Mouse (Mus musculus) T-helper 2 cell (primary cell): ENCODE data around the gene Gng7.

Experiments used
- in situ Hi-C: fragments of 300-600 bp; cut with MboI, MseI; formaldehyde crosslinking; loops from one replicate; pipeline ENCODE4 v1.15.1; 2025; ENCODE audit warnings: high pct_unique_total_duplicates

Gng7 gene

GRCm38 (mm10) chr10:80903282-80903681 is 111.5 kb downstream of the Gng7 start:
- in situ Hi-C loops: no loop called here

- in situ Hi-C loops: no loop called here
Observed at GRCm38 (mm10) chr10:80902273-80902940, 112.3 kb downstream of the Gng7 start.

GRCm38 (mm10) chr10:80901409-80902272 is 113.1 kb downstream of the Gng7 start:
- in situ Hi-C loops: no loop called here

GRCm38 (mm10) chr10:80900318-80901247 is 114.2 kb downstream of the Gng7 start, which contains the start of gene Timm13:
Gene Timm13 (minus strand): TSS chr10:80900969.
- in situ Hi-C loops: no loop called here

- in situ Hi-C loops: loop anchor here (5.0 kb wide), 1 partner anchor 47 kb away; no protein-coding TSS in a partner anchor
Observed at GRCm38 (mm10) chr10:80899591-80900317, 115.0 kb downstream of the Gng7 start.

- in situ Hi-C loops: loop anchor here (5.0 kb wide), 1 partner anchor 47 kb away; no protein-coding TSS in a partner anchor
Observed at GRCm38 (mm10) chr10:80899074-80899473, 115.7 kb downstream of the Gng7 start.
